Mouse (Mus musculus) heart, embryonic 12.5 days (tissue): ENCODE measurements at regions not wholly inside any gene's neighbourhood (a gene's known extent, or its start where the extent isn't known, plus 50 kb on each side); places are given as distances from the start of the nearest gene placed in this dataset.

ENCODE experiments used
- ATAC-seq: fragments of 200-750 bp; cut with Nextera tagmentation; 2 replicates; pipeline ENCODE4 v1.8.0; 2017; ENCODE audit warnings: moderate TSS enrichment, moderate library complexity; ENCODE audit not compliant: insufficient number of reproducible peaks, low FRiP score
- H3K27ac ChIP-seq: fragments of 300-500 bp; sonication (generic); 2 replicates; pipeline ENCODE4 v1.5.1; 2016; ENCODE audit warnings: mild to moderate bottlenecking, moderate library complexity; ENCODE audit not compliant: poor library complexity, severe bottlenecking
- H3K27me3 ChIP-seq: fragments of 300-500 bp; sonication (generic); replicated peaks from 2 replicates; pipeline ENCODE4 v1.6.1; 2016; ENCODE audit warnings: mild to moderate bottlenecking, moderate library complexity
- H3K36me3 ChIP-seq: fragments of 300-500 bp; sonication (generic); 2 replicates; pipeline ENCODE4 v1.6.1; 2016; ENCODE audit warnings: mild to moderate bottlenecking, moderate library complexity
- H3K4me1 ChIP-seq: fragments of 300-500 bp; sonication (generic); replicated peaks from 2 replicates; pipeline ENCODE4 v1.6.1; 2016; ENCODE audit warnings: mild to moderate bottlenecking
- H3K4me2 ChIP-seq: fragments of 300-500 bp; sonication (generic); 2 replicates; pipeline ENCODE4 v1.6.1; 2016; ENCODE audit warnings: mild to moderate bottlenecking, moderate library complexity
- H3K4me3 ChIP-seq: fragments of 300-500 bp; sonication (generic); 2 replicates; pipeline ENCODE4 v1.5.1; 2016; ENCODE audit warnings: mild to moderate bottlenecking
- H3K9ac ChIP-seq: fragments of 300-500 bp; sonication (generic); 2 replicates; pipeline ENCODE4 v1.6.1; 2016; ENCODE audit warnings: mild to moderate bottlenecking, moderate library complexity
- H3K9me3 ChIP-seq: fragments of 300-500 bp; sonication (generic); replicated peaks from 2 replicates; pipeline ENCODE4 v1.6.1; 2016; ENCODE audit warnings: mild to moderate bottlenecking, moderate library complexity
- WGBS: fragments of 180-500 bp; shearing (Covaris S2); methylation state at CpG from one replicate; pipeline ENCODE4 v1.1.7; 2016; 5-methylcytosine and 5-hydroxymethylcytosine counted together

GRCm38 (mm10) chr5:148454200-148454599, 54.5 kb upstream of the Slc7a1 start:
- Histone ChIP-seq H3K27me3 (no peaks in the 10 kb centered on the region), H3K27ac (no peak overlapping the region), H3K4me2 (no peak overlapping the region), H3K9me3 (0 out of 2 replicates have a peak, but pooled peaks cover 6% of the 10 kb centered on the region), H3K36me3 (no peaks in the 10 kb centered on the region), H3K4me3 (no peak overlapping the region), H3K4me1 (no peaks in the 10 kb centered on the region), H3K9ac (no peak overlapping the region)
- 61% methylated on average over 5 of the region's 5 CpGs for WGBS
- no peak for ATAC-seq

- H3K27ac ChIP-seq = no peak overlapping the region
- WGBS = 79% methylated on average over 12 of the region's 12 CpGs
Measured at GRCm38 (mm10) chr5:148453776-148454175, 54.1 kb upstream of the Slc7a1 start.

GRCm38 (mm10) chr5:148452909-148453632, 53.4 kb upstream of the Slc7a1 start:
- H3K4me2 ChIP-seq = no peak overlapping the region
- H3K27ac ChIP-seq = no peak overlapping the region
- H3K36me3 ChIP-seq = no peaks in the 10 kb centered on the region
- H3K4me1 ChIP-seq = no peaks in the 10 kb centered on the region
- H3K4me3 ChIP-seq = no peak overlapping the region
- no peak overlapping the region for H3K9ac ChIP-seq
- ATAC-seq = no peak
- H3K27me3 ChIP-seq = no peaks in the 10 kb centered on the region
- WGBS = 77% methylated on average over 17 of the region's 17 CpGs
- H3K9me3 ChIP-seq = 0 out of 2 replicates have a peak, but pooled peaks cover 3% of the 10 kb centered on the region

More at GRCm38 (mm10) chr5:148453776-148454175, 54.1 kb upstream of the Slc7a1 start:
- Histone ChIP-seq H3K4me2 (no peak overlapping the region), H3K36me3 (no peaks in the 10 kb centered on the region), H3K4me3 (no peak overlapping the region), H3K4me1 (no peaks in the 10 kb centered on the region), H3K9me3 (0 out of 2 replicates have a peak, but pooled peaks cover 5% of the 10 kb centered on the region), H3K9ac (no peak overlapping the region), H3K27me3 (no peaks in the 10 kb centered on the region)
- ATAC-seq = no peak

GRCm38 (mm10) chr5:148451811-148452210, 52.1 kb upstream of the Slc7a1 start:
- H3K4me3 ChIP-seq = no peak overlapping the region
- no peak for ATAC-seq
- no peaks in the 10 kb centered on the region for H3K4me1 ChIP-seq
- no peak overlapping the region for H3K27ac ChIP-seq
- no peak overlapping the region for H3K9ac ChIP-seq
- no peaks in the 10 kb centered on the region for H3K27me3 ChIP-seq
- no peak overlapping the region for H3K4me2 ChIP-seq
- no peaks in the 10 kb centered on the region for H3K9me3 ChIP-seq
- no peaks in the 10 kb centered on the region for H3K36me3 ChIP-seq
- WGBS = 36% methylated on average over 7 of the region's 7 CpGs

GRCm38 (mm10) chr5:148450924-148451323, 51.2 kb upstream of the Slc7a1 start:
- H3K36me3 ChIP-seq = no peaks in the 10 kb centered on the region
- WGBS = 35% methylated on average over 11 of the region's 11 CpGs
- ATAC-seq = peak; percentile 62; the same call in 1 of the 2 replicates
- no peak overlapping the region for H3K4me3 ChIP-seq
- H3K27me3 ChIP-seq = no peaks in the 10 kb centered on the region
- no peaks in the 10 kb centered on the region for H3K9me3 ChIP-seq
- no peak overlapping the region for H3K27ac ChIP-seq
- H3K9ac ChIP-seq = no peak overlapping the region
- no peak overlapping the region for H3K4me2 ChIP-seq
- no peaks in the 10 kb centered on the region for H3K4me1 ChIP-seq
